Mouse (Mus musculus) ES-CJ7 (cell line): ENCODE measurements at regions not wholly inside any gene's neighbourhood (a gene's known extent, or its start where the extent isn't known, plus 50 kb on each side); places are given as distances from the start of the nearest gene placed in this dataset.

Experiments used
- DNase-seq: peaks from one replicate; pipeline ENCODE4 v3.0.0; 2011; ENCODE audit warnings: low read depth, low spot score

- no peak for DNase-seq
Observed at GRCm38 (mm10) chr9:33915349-33916056, 570.2 kb upstream of the Kirrel3 start.

- DNase-seq, result no peak
Observed at GRCm38 (mm10) chr9:33930286-33930685, 555.4 kb upstream of the Kirrel3 start.

- DNase-seq, result no peak
Observed at GRCm38 (mm10) chr9:33934071-33934470, 551.6 kb upstream of the Kirrel3 start.

- no peak for DNase-seq
Observed at GRCm38 (mm10) chr9:33954319-33954718, 531.4 kb upstream of the Kirrel3 start.
